Mouse (Mus musculus) gastrocnemius, postnatal 14 days (tissue): ENCODE data around the gene Olfr419. TPM values are rescaled to one million over a fixed set of nuclear protein-coding genes. Genes with fewer than 3 reads are reported as not detected.

ENCODE experiments used
- DNase-seq: peaks from one replicate; pipeline ENCODE4 v3.0.0; 2021; ENCODE audit warnings: mixed read lengths
- intact Hi-C: fragments of 180-260 bp; cut with DNase I; formaldehyde crosslinking; loops from one replicate; pipeline ENCODE4 v1.15.1; 2025; ENCODE audit warnings: low total_unique reads
- long read RNA-seq, 2 experiments: library from polyadenylated mRNA; stranded (forward); transcript quantifications; one replicate each; pipeline ENCODE4 v2.0.0; 2021
- total RNA-seq, 2 experiments: library from RNA; stranded (reverse); gene quantifications; 2 replicates each; pipeline ENCODE4 v1.2.3; 2021

Olfr419 gene
- total RNA-seq, result not detected
- long read RNA-seq, experiment 1, result 0 reads
- long read RNA-seq, experiment 2, result 0 reads

- intact Hi-C loops, result no loop called here
- DNase-seq, result no peak
These were observed at the start of gene Olfr419 for GRCm38 (mm10) chr1:174251961-174252360. TSS of gene Olfr419 (minus strand) at chr1:174252061.

- intact Hi-C loops, result no loop called here
- no peak for DNase-seq
These were observed 18.8 kb upstream of the Olfr419 start for GRCm38 (mm10) chr1:174270643-174271042.

- intact Hi-C loops, result no loop called here
- DNase-seq, result no peak
These were observed 17.3 kb upstream of the Olfr419 start for GRCm38 (mm10) chr1:174269162-174269561.

GRCm38 (mm10) chr1:174267816-174268215, 16.0 kb upstream of the Olfr419 start:
- intact Hi-C loops, result no loop called here
- no peak for DNase-seq

- no peak for DNase-seq
- intact Hi-C loops, result no loop called here
These were observed 1.5 kb downstream of the Olfr419 start for GRCm38 (mm10) chr1:174250376-174250775.

- no peak for DNase-seq
These were observed 4.7 kb downstream of the Olfr419 start for GRCm38 (mm10) chr1:174247170-174247569.

GRCm38 (mm10) chr1:174246080-174246479, 5.8 kb downstream of the Olfr419 start:
- intact Hi-C loops, result no loop called here

More at GRCm38 (mm10) chr1:174247170-174247569, 4.7 kb downstream of the Olfr419 start:
- intact Hi-C loops, result no loop called here

GRCm38 (mm10) chr1:174244621-174245020, 7.2 kb downstream of the Olfr419 start:
- DNase-seq, result no peak
- intact Hi-C loops, result no loop called here

More at GRCm38 (mm10) chr1:174246080-174246479, 5.8 kb downstream of the Olfr419 start:
- DNase-seq, result no peak

- intact Hi-C loops, result no loop called here
- DNase-seq, result no peak
These were observed 11.9 kb downstream of the Olfr419 start for GRCm38 (mm10) chr1:174239916-174240315.

- DNase-seq, result no peak
- intact Hi-C loops, result no loop called here
These were observed 35.2 kb downstream of the Olfr419 start for GRCm38 (mm10) chr1:174216528-174217204.

- intact Hi-C loops, result no loop called here
- no peak for DNase-seq
These were observed 36.4 kb downstream of the Olfr419 start for GRCm38 (mm10) chr1:174215270-174216038.

- intact Hi-C loops, result no loop called here
These were observed 39.6 kb downstream of the Olfr419 start for GRCm38 (mm10) chr1:174212286-174212685.

GRCm38 (mm10) chr1:174204699-174205098, 47.2 kb downstream of the Olfr419 start:
- no peak for DNase-seq
- intact Hi-C loops, result no loop called here

More at GRCm38 (mm10) chr1:174212286-174212685, 39.6 kb downstream of the Olfr419 start:
- DNase-seq, result no peak

Other genes starting within 250 kb of the Olfr419 start
- 1 to 10 TPM; 2.2 to 5.5 TPM for gene Ifi205, start 220.3 kb downstream of the Olfr419 start, total RNA-seq
- gene Olfr433, start 211.4 kb downstream of the Olfr419 start, total RNA-seq, result not detected
- gene Olfr432, start 202.9 kb downstream of the Olfr419 start, total RNA-seq, result not detected
- not detected for gene Olfr430, start 185.5 kb downstream of the Olfr419 start, total RNA-seq
- not detected for gene Olfr429, start 167.7 kb downstream of the Olfr419 start, total RNA-seq
- not detected for gene Olfr427, start 155.2 kb downstream of the Olfr419 start, total RNA-seq
- not detected for gene Olfr231, start 130.9 kb downstream of the Olfr419 start, total RNA-seq
- gene Olfr424, start 120.5 kb downstream of the Olfr419 start, total RNA-seq, result not detected
- gene Olfr420, start 96.4 kb downstream of the Olfr419 start, total RNA-seq, result not detected
- gene Spta1, start 79.3 kb downstream of the Olfr419 start, total RNA-seq, result under 1 TPM; 0.33 to 0.35 TPM
- gene Mptx1, start 78.5 kb upstream of the Olfr419 start, total RNA-seq, result not detected
- gene Olfr417, start 113.1 kb upstream of the Olfr419 start, total RNA-seq, result not detected
- not detected for gene Olfr248, start 139.0 kb upstream of the Olfr419 start, total RNA-seq
- gene Olfr414, start 172.0 kb upstream of the Olfr419 start, total RNA-seq, result not detected
- gene Olfr220, start 190.0 kb upstream of the Olfr419 start, total RNA-seq, result not detected
- gene Fmn2, start 249.8 kb upstream of the Olfr419 start, total RNA-seq, result under 1 TPM; 0.29 to 0.98 TPM